Mouse (Mus musculus): ENCODE measurements around the gene Fam126a.

The Fam126a gene

GRCm38 (mm10) chr5:24030579-24030969 lies at the start of gene Fam126a:
TSS of gene Fam126a (minus strand) at chr5:24030690.
- DNase-seq (ENCODE audit: low read depth, low spot score), result peak; percentile 73

DNA sequence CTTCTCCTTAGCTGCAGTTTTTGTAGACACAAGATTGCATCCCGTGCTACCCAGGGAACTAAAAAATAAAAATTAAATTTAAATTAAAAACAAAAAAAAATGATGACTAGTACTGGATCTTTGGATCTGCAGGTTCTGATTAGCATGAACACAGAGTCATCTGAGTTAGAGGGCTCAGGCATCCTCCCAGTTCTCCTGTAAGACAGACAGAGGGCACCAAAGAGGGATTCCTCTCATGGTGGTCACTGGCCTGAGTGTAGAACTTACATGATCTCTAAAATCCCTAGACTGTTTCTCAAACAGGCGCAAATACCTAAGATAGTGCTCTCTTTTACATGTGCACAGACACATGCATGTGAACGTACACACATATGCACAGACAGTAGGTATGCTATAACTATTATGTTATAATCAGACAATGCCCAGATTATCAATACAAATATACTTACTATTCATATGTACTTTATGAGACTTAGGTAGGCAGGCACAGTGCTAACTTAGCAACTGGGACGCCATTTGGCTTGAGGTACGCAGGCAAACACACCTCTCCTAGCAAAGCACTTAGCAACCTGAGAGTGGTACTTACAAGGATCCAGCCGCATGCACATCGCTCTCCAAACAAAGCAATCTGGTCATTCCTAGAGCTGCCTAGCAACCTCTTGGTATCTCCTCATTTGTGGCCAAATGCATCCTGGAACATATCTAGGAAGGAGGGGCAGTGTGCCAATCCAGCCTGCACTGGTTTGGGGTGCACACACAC lies 48.1 kb upstream of the Fam126a start:
- no peak for DNase-seq (ENCODE audit: low read depth, low spot score)

DNA sequence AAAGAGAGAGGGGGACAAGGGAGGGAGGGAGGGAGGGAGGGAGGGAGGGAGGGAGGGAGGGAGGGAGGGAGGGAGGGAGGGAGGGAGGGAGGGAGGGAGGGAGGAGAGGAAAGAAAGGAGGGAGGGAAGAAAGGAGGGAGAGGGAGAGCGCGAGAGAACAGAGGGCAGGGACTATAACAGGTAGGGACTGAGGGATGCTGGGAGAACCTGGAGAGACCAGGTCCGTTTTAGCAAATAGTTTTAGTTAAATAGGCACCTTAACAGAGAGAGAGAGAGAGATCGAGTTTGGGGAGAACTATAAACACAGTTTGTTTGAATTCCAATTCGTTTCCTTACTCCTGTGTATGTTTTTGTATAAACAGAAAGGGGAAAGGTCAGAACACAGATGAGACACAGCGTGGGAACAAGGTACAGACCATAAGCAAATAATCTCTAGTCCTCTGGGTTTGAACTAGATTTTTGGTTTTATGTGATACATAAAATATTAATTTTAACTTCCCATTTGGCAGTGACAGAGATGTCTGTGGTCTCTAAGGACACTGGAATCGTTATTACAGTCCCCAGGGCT lies 47.3 kb upstream of the Fam126a start:
- no peak for DNase-seq (ENCODE audit: low read depth, low spot score)

DNA sequence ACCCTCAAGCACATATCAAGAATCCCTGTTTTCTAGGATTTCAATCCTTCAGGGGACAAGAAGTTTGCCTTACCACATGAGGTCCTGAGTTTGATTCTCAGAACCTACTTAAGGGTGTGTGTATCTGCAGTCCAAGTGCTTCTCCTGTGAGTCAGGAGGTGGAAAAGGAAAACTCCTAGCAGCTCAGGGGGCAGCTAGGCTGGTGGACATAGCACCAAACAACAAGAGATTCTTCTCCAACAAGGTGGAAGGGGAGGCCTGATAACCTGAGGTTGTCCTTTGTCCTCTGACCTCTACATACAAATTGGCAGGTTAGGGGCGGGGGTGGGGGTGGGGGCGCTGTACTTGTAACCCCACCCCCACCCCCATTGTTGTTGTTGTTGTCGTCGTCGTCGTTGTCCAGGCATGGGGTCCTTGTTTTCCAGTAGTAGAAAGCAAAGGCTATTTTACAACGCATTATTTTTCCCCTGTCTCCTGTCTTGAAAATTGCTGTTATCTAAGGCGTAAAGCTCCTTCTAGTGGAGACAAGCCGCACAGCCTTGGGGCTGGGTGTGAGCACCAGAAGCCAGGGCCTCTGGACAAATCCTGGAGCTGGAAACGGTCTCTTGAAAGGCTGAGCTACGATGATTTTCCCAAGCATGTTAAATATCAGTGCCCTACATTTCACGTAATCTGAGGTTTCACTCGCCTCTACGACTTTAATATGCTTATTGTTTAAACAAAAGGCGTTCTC lies 46.7 kb upstream of the Fam126a start:
- peak; percentile 33 for DNase-seq (ENCODE audit: low read depth, low spot score)

- no peak for DNase-seq (ENCODE audit: low read depth, low spot score)
Observed at GRCm38 (mm10) chr5:24072031-24072430, 41.5 kb upstream of the Fam126a start.

DNA sequence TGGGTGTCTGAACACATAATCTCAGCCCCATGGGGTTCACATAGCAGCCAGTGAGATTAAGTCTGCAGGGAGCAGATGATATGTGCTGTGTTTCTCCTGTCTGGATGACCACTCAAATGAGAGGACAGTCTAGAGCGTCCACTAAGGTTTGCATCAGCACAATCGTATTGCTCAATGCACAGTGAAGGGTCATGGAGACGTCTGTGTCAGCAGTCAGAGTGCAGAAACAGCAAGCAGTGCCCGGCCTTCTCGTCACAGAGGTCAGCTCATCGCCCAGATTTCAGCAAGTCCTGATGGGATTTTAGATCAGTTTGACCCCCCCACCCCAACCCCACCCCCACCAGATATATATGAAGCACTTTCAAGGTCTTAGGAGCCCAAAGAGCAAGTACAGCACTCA lies 38.5 kb upstream of the Fam126a start:
- DNase-seq (ENCODE audit: low read depth, low spot score), result no peak

GRCm38 (mm10) chr5:24063545-24063944 lies 33.1 kb upstream of the Fam126a start:
- DNase-seq (ENCODE audit: low read depth, low spot score), result no peak

- DNase-seq (ENCODE audit: low read depth, low spot score), result no peak
Observed at GRCm38 (mm10) chr5:24063034-24063433, 32.5 kb upstream of the Fam126a start.

DNA sequence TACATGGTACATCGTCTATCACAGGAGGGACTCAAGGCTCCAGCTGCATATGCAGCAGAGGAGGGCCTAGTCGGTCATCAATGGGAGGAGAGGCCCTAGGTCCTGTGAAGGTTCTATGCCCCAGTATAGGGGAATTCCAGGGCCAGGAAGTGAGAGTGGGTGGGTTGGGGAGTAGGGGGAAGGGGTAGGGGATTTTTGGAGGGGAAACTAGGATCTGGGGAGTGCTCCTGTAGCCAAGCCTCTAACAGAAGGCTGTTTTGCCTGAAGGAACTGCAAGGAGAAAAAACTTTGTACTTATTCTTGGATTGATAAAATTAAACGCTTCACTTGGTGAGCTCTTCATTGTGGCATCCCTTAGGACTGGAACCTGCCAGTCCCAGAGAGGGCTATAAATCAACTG lies 30.5 kb upstream of the Fam126a start:
- no peak for DNase-seq (ENCODE audit: low read depth, low spot score)

DNA sequence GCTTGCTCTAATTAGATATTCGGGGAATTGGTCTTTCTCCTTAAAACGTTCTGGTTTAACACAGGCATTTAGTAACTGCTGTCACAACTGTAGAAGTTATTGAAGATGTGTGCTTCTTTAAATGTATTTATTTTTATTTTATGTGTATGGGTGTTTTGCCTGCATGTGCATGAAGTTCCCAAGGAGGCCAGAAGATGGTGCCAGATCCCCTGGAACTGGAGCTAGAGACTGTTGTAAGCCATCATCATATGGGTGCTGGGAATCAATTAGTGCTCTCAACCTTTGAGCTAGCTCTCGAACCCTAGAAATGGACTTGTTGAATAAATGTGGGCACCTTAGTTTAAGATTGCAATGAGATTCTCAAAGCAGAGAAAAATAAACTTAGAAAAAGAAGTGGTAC lies 27.1 kb upstream of the Fam126a start:
- no peak for DNase-seq (ENCODE audit: low read depth, low spot score)

- DNase-seq (ENCODE audit: low read depth, low spot score), result no peak
Observed at GRCm38 (mm10) chr5:24056865-24057264, 26.4 kb upstream of the Fam126a start.

GRCm38 (mm10) chr5:24054382-24054781 lies 23.9 kb upstream of the Fam126a start:
- DNase-seq (ENCODE audit: low read depth, low spot score), result no peak

GRCm38 (mm10) chr5:24053245-24054190 lies 23.0 kb upstream of the Fam126a start:
- DNase-seq (ENCODE audit: low read depth, low spot score), result no peak

- DNase-seq (ENCODE audit: low read depth, low spot score), result no peak
Observed at GRCm38 (mm10) chr5:24051755-24052675, 21.5 kb upstream of the Fam126a start.

GRCm38 (mm10) chr5:24047821-24048220 lies 17.3 kb upstream of the Fam126a start:
- DNase-seq (ENCODE audit: low read depth, low spot score), result no peak

- DNase-seq (ENCODE audit: low read depth, low spot score), result no peak
Observed at GRCm38 (mm10) chr5:24047001-24047400, 16.5 kb upstream of the Fam126a start.

- DNase-seq (ENCODE audit: low read depth, low spot score), result no peak
Observed at GRCm38 (mm10) chr5:24045998-24046631, 15.6 kb upstream of the Fam126a start.

GRCm38 (mm10) chr5:24044387-24044786 lies 13.9 kb upstream of the Fam126a start:
- no peak for DNase-seq (ENCODE audit: low read depth, low spot score)

DNA sequence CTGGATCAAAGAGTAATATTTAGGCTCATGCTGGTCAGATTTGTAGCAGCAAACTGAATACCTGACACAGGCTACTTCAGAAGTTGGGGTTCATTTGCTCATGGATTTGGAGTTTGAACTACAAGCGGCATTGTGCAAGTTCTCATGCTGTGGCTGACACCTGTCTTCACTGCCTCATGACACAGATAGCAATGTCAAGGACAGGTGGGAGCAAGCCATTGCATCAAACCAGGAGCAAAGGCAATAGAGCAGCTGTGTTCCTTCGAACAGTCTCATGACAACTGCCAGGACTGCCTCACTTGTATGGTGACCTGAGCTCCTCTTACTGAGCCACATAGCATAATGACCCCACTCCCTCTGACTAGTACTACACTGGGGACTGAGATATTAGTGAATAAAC lies 12.9 kb upstream of the Fam126a start:
- DNase-seq (ENCODE audit: low read depth, low spot score), result no peak

DNA sequence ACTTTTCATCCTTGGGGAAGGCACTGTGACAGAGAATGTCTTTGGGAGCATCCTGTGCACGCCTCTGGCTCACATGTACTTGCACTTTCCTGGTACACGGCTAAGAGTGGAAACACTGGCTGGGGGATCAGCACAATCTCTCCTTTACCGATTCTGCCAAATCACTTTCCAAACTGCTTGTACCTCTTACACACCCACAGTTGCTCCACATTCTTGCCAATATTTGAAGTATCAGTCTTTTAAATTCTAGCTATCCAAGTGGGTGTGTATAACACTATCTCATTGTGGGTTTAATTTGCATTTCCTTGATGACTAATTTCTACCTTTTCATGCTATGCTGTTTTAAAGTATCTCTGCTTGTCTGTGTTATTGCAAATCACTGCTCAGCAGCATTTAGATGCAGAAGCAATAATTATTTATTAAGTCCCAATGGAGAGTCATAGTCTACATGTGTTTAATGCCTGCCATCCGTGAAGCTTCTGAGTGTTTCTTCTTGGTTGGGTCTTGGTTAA lies 10.9 kb upstream of the Fam126a start:
- DNase-seq (ENCODE audit: low read depth, low spot score), result no peak
